Mouse (Mus musculus) cortical plate, adult 2 months (tissue): ENCODE measurements at regions not wholly inside any gene's neighbourhood (a gene's known extent, or its start where the extent isn't known, plus 50 kb on each side); places are given as distances from the start of the nearest gene placed in this dataset.
A peak's percentile ranks its signal among the peaks of the same experiment; 100 is the strongest.
"Not testable (repeated sequence)": the region's sequence is repeated elsewhere in the genome, so short reads cannot be mapped to it uniquely, and the experiment has no call there.

Experiments used
- H3K27ac ChIP-seq: fragments of 200-500 bp; 2 replicates; pipeline ENCODE4 v1.5.1; 2012; ENCODE audit warnings: low read length, control low read depth, inconsistent platforms; ENCODE audit not compliant: insufficient read depth
- H3K4me1 ChIP-seq: fragments of 200-500 bp; 2 replicates; pipeline ENCODE4 v1.6.1; 2011; ENCODE audit warnings: low read length; ENCODE audit not compliant: control insufficient read depth, insufficient read depth
- H3K4me3 ChIP-seq: fragments of 200-500 bp; 2 replicates; pipeline ENCODE4 v1.5.1; 2011; ENCODE audit warnings: mild to moderate bottlenecking, low read length, control low read depth; ENCODE audit not compliant: insufficient read depth
- CTCF ChIP-seq: fragments of 200-500 bp; IDR thresholded peaks from 2 replicates; pipeline ENCODE4 v1.5.1; 2011; ENCODE audit warnings: mild to moderate bottlenecking, control low read depth, low read length; ENCODE audit not compliant: insufficient read depth; ENCODE audit errors: extremely low read depth
- POLR2A ChIP-seq: fragments of 200-500 bp; IDR thresholded peaks from 2 replicates; pipeline ENCODE4 v1.6.1; 2011; ENCODE audit warnings: mild to moderate bottlenecking, low read length, control low read depth; ENCODE audit not compliant: insufficient read depth; ENCODE audit errors: extremely low read depth

DNA sequence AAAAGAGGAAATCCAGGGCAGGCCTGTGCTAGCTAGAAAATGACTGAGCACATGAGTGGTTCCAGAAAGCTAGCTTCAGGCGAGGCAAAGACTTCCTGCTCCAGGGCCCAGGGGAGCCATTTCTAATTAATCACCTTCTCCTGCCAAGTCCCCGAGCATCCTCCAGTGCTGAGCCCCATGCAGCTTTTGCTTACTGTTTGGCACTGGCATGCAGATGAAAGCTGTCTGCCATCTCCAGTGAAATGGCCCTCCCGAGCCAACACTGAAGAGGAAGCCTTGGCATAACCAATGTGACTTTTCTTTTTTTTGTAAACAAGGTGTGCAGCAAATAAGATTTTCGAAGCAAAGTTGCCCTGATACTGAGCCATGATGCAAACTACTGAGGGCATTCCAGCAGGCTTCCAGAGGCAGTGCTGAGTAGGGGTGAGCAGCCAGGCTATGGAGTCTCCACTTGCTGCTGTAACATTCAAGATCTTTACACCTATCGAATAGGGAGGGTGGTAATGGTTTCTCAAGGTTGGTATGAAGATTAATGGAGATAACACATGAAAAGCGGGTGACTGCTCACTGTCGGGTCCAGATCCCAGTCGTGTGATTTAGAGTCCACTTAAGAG lies 125.4 kb upstream of the Immp2l start:
- TF ChIP-seq POLR2A = no peak
- TF ChIP-seq CTCF = no peak
- no peak overlapping the region for H3K4me3 ChIP-seq
- no peak overlapping the region for H3K27ac ChIP-seq
- no peaks in the 10 kb centered on the region for H3K4me1 ChIP-seq

DNA sequence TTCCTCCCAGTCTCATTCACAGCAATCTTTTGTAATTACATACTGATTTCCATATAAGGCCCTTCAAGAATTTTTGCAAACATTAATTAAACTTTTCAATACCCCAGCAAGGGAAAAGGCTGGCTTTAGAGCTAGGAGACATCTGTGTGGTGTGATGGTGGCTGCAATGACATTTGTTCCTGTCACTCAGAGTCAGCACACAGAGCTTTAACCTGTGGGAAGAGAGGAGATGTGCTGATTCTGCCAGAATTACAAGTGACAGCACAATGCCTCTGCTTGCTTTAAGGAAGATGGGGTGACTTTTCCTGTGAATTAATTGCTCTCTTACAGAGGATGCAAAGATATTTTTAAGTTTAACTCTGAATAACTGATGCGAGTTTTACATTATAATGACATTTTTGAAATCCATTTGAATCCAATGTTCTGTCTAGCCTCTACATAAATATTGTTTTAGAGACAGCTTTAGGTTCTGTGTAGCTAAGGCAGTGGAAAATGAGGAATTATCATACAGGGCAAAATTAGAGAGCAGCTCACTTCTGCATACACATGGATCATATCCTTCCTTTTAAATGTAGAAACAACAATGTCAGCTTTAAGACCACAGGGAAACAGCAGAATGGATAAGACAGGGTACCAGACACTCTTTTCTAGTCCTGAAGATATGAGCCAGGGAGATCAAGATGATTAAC lies 118.1 kb upstream of the Immp2l start:
- H3K4me3 ChIP-seq = no peak overlapping the region
- TF ChIP-seq CTCF (no peak), POLR2A (no peak)
- no peaks in the 10 kb centered on the region for H3K4me1 ChIP-seq
- no peak overlapping the region for H3K27ac ChIP-seq

DNA sequence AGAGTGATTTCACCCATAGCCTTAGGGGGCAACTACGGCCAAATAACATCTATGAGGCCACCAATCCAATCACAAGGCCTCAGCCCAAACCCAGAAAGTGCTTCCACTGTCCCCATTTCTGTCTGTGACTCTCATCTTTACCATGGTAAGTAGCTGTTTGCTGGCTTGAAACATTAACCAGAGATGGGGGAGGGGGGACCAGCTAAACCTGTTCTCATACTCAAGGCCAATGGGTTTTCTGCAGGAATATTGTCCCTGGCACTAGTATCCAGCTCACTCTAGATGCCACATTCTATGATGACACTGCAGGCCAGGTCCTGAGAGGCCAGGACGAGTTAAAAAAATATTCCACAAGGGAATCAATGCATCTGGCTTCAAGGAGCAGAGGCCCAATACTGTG lies 117.1 kb upstream of the Immp2l start:
- TF ChIP-seq CTCF (no peak), POLR2A (no peak)
- Histone ChIP-seq H3K4me1 (no peaks in the 10 kb centered on the region), H3K4me3 (no peak overlapping the region), H3K27ac (no peak overlapping the region)

DNA sequence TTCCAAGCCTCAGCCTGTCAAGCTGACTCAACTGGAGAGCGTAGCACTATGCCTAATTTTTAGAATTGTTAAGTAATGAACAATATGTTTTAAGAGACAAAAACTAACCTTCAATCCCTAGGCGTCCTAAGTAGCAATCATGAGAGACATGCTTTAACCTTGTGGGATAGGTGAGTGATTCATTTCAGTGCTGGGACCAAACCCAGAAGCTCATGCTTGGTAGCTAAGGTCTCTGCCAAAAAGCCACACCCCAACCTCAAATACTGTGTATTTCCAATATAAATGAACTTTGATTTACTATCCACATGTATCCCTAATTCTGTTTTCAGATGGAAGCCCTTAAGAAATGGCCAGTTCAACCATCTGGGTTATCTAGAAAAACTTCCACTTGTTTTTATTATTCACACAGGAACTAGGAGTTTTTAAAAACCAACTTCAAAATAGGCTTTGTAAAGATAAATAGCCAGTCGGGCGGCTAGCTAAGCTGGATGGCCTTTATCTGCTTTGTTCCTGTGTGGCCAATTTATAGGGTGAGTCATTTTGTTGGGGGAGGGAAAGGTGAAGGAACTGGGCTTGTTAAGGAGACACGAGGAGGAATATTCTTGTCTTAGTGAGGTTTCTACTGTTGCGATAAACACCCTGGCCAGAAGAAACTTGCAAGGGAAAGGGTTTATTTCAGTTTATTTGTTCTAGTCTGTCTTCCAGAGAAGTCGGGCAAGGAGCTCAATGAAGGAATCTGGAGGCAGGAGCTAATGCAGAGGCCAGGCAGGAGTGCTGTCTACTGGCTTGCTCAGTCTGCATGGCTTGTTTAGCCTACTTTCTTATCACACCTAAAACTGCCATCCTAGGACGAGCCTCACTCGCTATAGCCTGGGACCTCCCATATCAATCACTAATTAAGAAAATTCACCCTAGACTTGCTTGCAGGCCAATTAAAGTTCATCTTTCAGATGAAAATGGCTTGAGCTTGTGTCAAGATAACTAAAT lies 114.8 kb upstream of the Immp2l start:
- H3K4me1 ChIP-seq = no peaks in the 10 kb centered on the region
- TF ChIP-seq POLR2A (no peak), CTCF (no peak)
- no peak overlapping the region for H3K27ac ChIP-seq
- H3K4me3 ChIP-seq = no peak overlapping the region

DNA sequence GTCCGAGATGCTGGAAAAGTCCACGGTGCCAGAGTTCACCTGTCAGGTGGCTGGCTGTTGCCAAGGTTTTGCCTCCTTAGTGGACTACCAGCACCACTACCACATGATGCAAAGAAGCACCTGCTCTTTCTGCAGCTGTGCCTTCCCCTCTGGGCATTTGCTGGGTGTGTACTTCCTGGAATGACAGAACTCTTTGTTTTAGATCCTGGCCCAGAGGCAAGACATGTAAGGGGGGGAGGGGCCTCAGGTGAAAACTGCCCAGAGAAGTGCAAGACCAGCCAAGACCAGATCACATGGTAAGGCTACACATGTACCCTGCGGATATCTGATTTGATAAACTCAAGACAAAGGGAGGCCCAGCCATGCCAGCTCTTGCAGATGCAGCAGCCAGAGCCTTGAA lies 106.4 kb upstream of the Immp2l start:
- H3K4me1 ChIP-seq = no peaks in the 10 kb centered on the region
- H3K27ac ChIP-seq = no peak overlapping the region
- TF ChIP-seq POLR2A (no peak), CTCF (no peak)
- H3K4me3 ChIP-seq = no peak overlapping the region

DNA sequence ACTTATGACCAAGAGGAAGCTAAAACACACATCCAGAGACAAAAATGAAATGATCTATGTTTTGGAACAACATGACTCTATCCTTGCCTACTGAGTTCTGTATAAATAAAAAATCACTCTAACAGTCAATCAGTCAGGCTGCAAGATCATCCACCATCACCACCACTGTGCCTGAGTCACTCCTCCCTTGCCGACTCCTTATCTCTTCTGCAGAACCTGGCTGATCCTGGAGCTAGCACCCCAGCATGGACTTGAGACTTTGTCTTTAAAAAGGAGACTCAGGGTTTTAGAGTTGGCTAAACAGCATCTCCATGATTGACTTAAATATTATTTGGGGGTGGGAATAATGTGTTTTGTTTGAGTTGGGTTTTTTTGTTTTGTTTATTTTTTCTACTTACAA lies 101.9 kb upstream of the Immp2l start:
- no peak for TF ChIP-seq CTCF
- no peak for TF ChIP-seq POLR2A
- no peak overlapping the region for H3K4me3 ChIP-seq
- H3K4me1 ChIP-seq = peaks cover 3% of the 10 kb centered on the region; the same call in 1 of the 2 replicates
- no peak overlapping the region for H3K27ac ChIP-seq

DNA sequence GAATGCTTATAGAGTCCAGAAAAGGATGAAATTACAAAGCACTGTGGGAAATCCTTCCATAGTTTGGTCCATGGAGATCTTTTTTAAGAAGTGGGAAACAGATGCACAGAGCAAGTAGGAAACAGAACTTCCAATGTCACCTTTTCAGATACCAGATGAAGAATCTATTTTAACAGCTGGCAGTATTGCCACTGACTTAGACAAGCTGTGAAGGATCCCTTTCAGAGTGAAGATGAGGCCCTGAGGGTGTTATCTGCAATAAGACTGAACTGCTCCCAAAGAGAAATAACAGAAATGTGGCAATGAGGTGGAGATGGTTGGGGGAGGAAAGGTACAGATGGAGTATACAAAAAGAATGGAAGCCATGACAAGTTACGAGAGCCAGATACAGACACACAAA lies 97.2 kb upstream of the Immp2l start:
- Histone ChIP-seq H3K4me1 (peaks cover 3% of the 10 kb centered on the region; the same call in 1 of the 2 replicates), H3K27ac (peak overlapping the region; percentile 53; the same call in 1 of the 2 replicates), H3K4me3 (no peak overlapping the region)
- no peak for TF ChIP-seq POLR2A
- TF ChIP-seq CTCF = no peak

DNA sequence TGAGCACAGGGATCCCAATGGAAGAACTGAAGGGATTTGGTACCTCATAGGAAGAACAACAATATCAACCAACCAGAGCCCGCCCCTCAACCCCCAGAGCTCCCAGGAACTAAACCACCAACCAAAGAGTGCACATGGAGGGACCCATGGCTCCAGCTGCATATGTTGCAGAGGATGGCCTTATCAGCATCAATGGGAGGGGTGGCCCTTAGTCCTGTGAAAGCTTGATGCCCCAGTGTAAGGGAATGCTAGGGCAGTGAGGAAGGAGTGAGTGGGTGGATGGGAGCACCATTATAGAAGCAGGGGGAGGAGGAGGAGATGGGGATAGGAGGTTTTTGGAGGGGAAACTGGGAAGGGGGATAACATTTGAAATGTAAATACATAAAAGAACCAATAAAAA lies 94.5 kb upstream of the Immp2l start:
- not testable (repeated sequence) for H3K4me1 ChIP-seq, H3K4me3 ChIP-seq, H3K27ac ChIP-seq

DNA sequence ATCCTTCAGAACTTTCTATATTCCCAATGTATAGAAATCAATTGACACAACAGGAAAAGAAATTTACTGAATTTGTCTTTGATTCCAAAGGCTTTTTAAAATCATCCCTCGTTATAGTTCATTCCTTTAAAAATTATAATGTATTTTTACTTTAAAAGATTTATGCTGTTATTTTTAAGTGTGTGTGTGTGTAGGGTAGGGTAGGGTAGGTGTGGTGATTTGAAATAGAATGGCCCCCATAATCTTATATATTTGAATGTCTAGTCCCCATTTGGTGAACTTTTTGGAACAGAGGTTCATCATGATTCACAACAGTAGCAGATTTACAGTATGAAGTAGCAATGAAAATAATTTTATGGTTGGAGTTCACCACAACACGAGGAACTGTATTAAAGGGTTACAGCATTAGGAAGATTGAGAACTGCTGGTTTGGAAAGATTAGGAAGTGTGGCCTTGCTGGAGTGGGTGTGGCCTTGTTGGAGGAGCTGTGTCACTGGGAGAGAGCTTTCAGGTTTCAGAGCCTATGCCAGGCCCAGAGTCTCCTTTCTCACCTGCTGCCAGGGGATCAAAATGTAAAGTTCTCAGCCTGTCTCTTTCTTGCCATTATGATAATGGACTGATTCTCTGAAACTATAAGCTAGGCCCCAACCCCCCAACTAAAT lies 88.7 kb upstream of the Immp2l start:
- Histone ChIP-seq H3K4me1 (no peaks in the 10 kb centered on the region), H3K27ac (no peak overlapping the region), H3K4me3 (no peak overlapping the region)
- no peak for TF ChIP-seq POLR2A
- TF ChIP-seq CTCF = no peak

DNA sequence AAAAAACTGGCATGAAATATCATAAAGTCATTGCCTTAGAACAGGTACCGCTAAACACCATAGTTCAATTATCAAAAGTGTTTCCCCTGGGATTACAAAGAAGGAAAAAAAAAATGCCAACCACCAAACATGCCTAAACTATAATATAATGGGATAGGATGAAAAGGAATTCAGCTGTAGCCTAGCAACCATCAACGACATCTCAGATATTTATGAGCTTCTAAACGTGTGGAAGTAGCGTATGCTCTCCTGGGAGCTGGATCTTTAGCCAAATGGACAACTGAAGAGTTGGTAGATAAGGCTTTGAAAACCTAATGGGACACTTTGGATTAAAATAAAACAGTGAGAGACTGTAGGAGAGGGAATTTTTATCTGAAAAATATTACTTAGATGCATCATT lies 86.9 kb upstream of the Immp2l start:
- Histone ChIP-seq H3K4me1 (no peaks in the 10 kb centered on the region), H3K27ac (no peak overlapping the region), H3K4me3 (no peak overlapping the region)
- no peak for TF ChIP-seq CTCF
- no peak for TF ChIP-seq POLR2A
